Comparison of ENCODE assay signal across 26 mouse cellular contexts in the genomic region with DNA sequence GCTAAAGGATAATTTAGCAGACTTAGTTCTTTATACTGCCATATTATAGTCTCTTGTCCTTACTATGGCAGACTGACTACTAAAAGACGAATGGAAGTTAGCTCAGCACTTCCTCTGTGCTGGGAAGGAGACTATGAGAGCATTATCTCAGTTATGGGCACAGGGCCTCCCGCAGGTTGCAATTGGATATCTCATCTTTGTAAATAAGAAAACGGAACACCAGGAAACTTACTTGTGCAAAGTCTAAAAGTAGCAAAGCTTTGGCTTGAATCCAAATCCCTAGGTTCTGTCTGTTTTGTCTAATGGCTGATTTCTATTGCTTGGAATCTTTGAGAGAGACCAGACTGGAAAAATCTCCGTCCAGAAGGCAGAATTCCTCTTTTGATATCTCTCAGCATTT.
DNase-seq lines count a peak whose midpoint lies in the region; ATAC-seq and TF ChIP-seq lines count a peak whose summit lies in the region.
"Had no signal": no experiment of that assay in that cellular context is flagged by ENCODE, and none has a peak within 500 bp of the region (broad histone marks: within the 10 kb centered on the region; RNA-seq: fewer than 3 reads in every experiment).

No protein-coding gene starts in this region.

- H3K36me3 ChIP-seq in heart, embryonic 12.5 days, result no peaks in the 10 kb centered on the region
- no peaks in the 10 kb centered on the region for H3K36me3 ChIP-seq in heart, embryonic 10.5 days
- no peaks in the 10 kb centered on the region for H3K36me3 ChIP-seq in heart, postnatal 0 days (replicated peaks; ENCODE audit: control insufficient read depth, insufficient read depth, low read length)
- H3K36me3 ChIP-seq in heart, embryonic 11.5 days (ENCODE audit: control insufficient read depth, insufficient read depth, low read length), result no peaks in the 10 kb centered on the region
- H3K36me3 ChIP-seq in lung, embryonic 14.5 days (ENCODE audit: insufficient read depth), result no peaks in the 10 kb centered on the region
- H3K36me3 ChIP-seq: embryonic facial prominence, embryonic 10.5 days; embryonic facial prominence, embryonic 13.5 days; forebrain, embryonic 12.5 days; forebrain, embryonic 15.5 days; hindbrain, embryonic 12.5 days; hindbrain, embryonic 15.5 days had no signal

- ATAC-seq in heart, embryonic 12.5 days (ENCODE audit: insufficient number of reproducible peaks, low FRiP score), result peak; percentile 67; the same call in 1 of the 2 replicates
- ATAC-seq in heart, postnatal 0 days (ENCODE audit: insufficient read depth, low read depth), result no peak
- no peak for ATAC-seq in heart, embryonic 11.5 days (replicated peaks; ENCODE audit: insufficient number of reproducible peaks, low FRiP score, low TSS enrichment)
- no peak for ATAC-seq in lung, embryonic 14.5 days (ENCODE audit: insufficient read depth)
- ATAC-seq: activated CD4-positive, CD25-positive, alpha-beta regulatory T cell, adult 4 months; forebrain, embryonic 15.5 days; intestine, postnatal 0 days had no signal

- no peak overlapping the region for H3K9ac ChIP-seq in heart, embryonic 12.5 days
- H3K9ac ChIP-seq in heart, postnatal 0 days (replicated peaks; ENCODE audit: low read depth, low read length), result no peak overlapping the region
- H3K9ac ChIP-seq in heart, embryonic 11.5 days (ENCODE audit: low read depth, low read length), result no peak overlapping the region
- no peak overlapping the region for H3K9ac ChIP-seq in lung, embryonic 14.5 days
- H3K9ac ChIP-seq: embryonic facial prominence, embryonic 13.5 days; forebrain, embryonic 12.5 days; forebrain, embryonic 15.5 days; hindbrain, embryonic 12.5 days; hindbrain, embryonic 15.5 days had no signal

- TF ChIP-seq EP300 in heart, postnatal 0 days (IDR thresholded peaks at IDR 0.05; ENCODE audit: low read depth), result no peak

- no peak for TF ChIP-seq CTCF in gastrocnemius, adult 2 months (IDR thresholded peaks at IDR 0.05)
- no peak for TF ChIP-seq CTCF in heart, postnatal 0 days (IDR thresholded peaks at IDR 0.05; ENCODE audit: low read depth)
- no peak for TF ChIP-seq CTCF in lung, embryonic 14.5 days (IDR thresholded peaks at IDR 0.05; ENCODE audit: low read depth)

- DNase-seq in gastrocnemius, adult 2 months, result no peak
- no peak for DNase-seq in gastrocnemius, postnatal 4 days (ENCODE audit: low spot score in 2 of 2)
- DNase-seq in heart, embryonic 10.5 days (ENCODE audit: low spot score), result no peak
- peak; percentile 16 for DNase-seq in heart, postnatal 0 days (ENCODE audit: low spot score)
- DNase-seq in lung, embryonic 14.5 days, result peak; percentile 58
- no peak for DNase-seq in lung, postnatal 4 days
- DNase-seq: adrenal gland, adult 8-10 months; adrenal gland, postnatal 25 days; cerebellum, adult 11-12 months; cerebellum, adult 8-10 months; cerebellum, postnatal 10 days; cerebellum, postnatal 36 days; embryo, embryonic 11 days; gastrocnemius, postnatal 10 days; gastrocnemius, postnatal 36 days had no signal

- H3K4me1 ChIP-seq in heart, embryonic 12.5 days (replicated peaks), result peaks cover 14% of the 10 kb centered on the region; the same call in 1 of the 2 replicates
- H3K4me1 ChIP-seq in heart, embryonic 10.5 days, result peaks cover 9% of the 10 kb centered on the region; the same call in 1 of the 2 replicates
- peaks cover 8% of the 10 kb centered on the region; the same call in 1 of the 2 replicates for H3K4me1 ChIP-seq in heart, postnatal 0 days (ENCODE audit: control insufficient read depth, insufficient read depth)
- peaks cover 3% of the 10 kb centered on the region; the same call in 1 of the 2 replicates for H3K4me1 ChIP-seq in heart, embryonic 11.5 days (ENCODE audit: control insufficient read depth, insufficient read depth, low read length)
- H3K4me1 ChIP-seq in lung, embryonic 14.5 days (ENCODE audit: insufficient read depth), result no peaks in the 10 kb centered on the region; the same call in 1 of the 2 replicates
- H3K4me1 ChIP-seq: embryonic facial prominence, embryonic 10.5 days; embryonic facial prominence, embryonic 13.5 days; forebrain, embryonic 12.5 days; hindbrain, embryonic 12.5 days; hindbrain, embryonic 15.5 days had no signal

- H3K27me3 ChIP-seq in heart, embryonic 12.5 days (replicated peaks), result no peaks in the 10 kb centered on the region
- H3K27me3 ChIP-seq in heart, embryonic 10.5 days (ENCODE audit: insufficient read depth, poor library complexity, severe bottlenecking), result no peaks in the 10 kb centered on the region
- no peaks in the 10 kb centered on the region for H3K27me3 ChIP-seq in heart, postnatal 0 days (ENCODE audit: control insufficient read depth, insufficient read depth, low read length)
- H3K27me3 ChIP-seq in heart, embryonic 11.5 days (ENCODE audit: control insufficient read depth, insufficient read depth, low read length), result no peaks in the 10 kb centered on the region
- no peaks in the 10 kb centered on the region for H3K27me3 ChIP-seq in lung, embryonic 14.5 days (ENCODE audit: insufficient read depth, low read length)
- H3K27me3 ChIP-seq: embryonic facial prominence, embryonic 13.5 days; forebrain, embryonic 12.5 days; forebrain, embryonic 15.5 days; hindbrain, embryonic 12.5 days; hindbrain, embryonic 15.5 days had no signal

- no peaks in the 10 kb centered on the region for H3K9me3 ChIP-seq in heart, embryonic 12.5 days (replicated peaks)
- H3K9me3 ChIP-seq in heart, embryonic 10.5 days, result no peaks in the 10 kb centered on the region
- no peaks in the 10 kb centered on the region for H3K9me3 ChIP-seq in heart, postnatal 0 days (replicated peaks; ENCODE audit: control insufficient read depth, low read length)
- H3K9me3 ChIP-seq in heart, embryonic 11.5 days (replicated peaks; ENCODE audit: control insufficient read depth, low read length), result no peaks in the 10 kb centered on the region
- H3K9me3 ChIP-seq in lung, embryonic 14.5 days (ENCODE audit: low read depth, low read length), result no peaks in the 10 kb centered on the region
- H3K9me3 ChIP-seq: embryonic facial prominence, embryonic 10.5 days; embryonic facial prominence, embryonic 13.5 days; forebrain, embryonic 12.5 days; forebrain, embryonic 15.5 days; hindbrain, embryonic 12.5 days; hindbrain, embryonic 15.5 days had no signal

- peak overlapping the region; percentile 85 for H3K27ac ChIP-seq in gastrocnemius, adult 2 months
- peak overlapping the region; percentile 25; the same call in 1 of the 2 replicates for H3K27ac ChIP-seq in heart, embryonic 12.5 days (ENCODE audit: poor library complexity, severe bottlenecking)
- no peak overlapping the region for H3K27ac ChIP-seq in heart, embryonic 10.5 days
- no peak overlapping the region for H3K27ac ChIP-seq in heart, postnatal 0 days (ENCODE audit: low read depth)
- H3K27ac ChIP-seq in heart, embryonic 11.5 days (ENCODE audit: low read depth, low read length), result no peak overlapping the region
- no peak overlapping the region for H3K27ac ChIP-seq in lung, embryonic 14.5 days (ENCODE audit: low read depth)
- H3K27ac ChIP-seq: embryonic facial prominence, embryonic 10.5 days; embryonic facial prominence, embryonic 13.5 days; forebrain, embryonic 12.5 days; forebrain, embryonic 15.5 days; hindbrain, embryonic 12.5 days; hindbrain, embryonic 15.5 days had no signal

- no peak overlapping the region for H3K4me2 ChIP-seq in heart, embryonic 12.5 days
- H3K4me2 ChIP-seq in heart, postnatal 0 days (ENCODE audit: low read depth, low read length), result no peak overlapping the region
- no peak overlapping the region for H3K4me2 ChIP-seq in heart, embryonic 11.5 days
- H3K4me2 ChIP-seq in lung, embryonic 14.5 days, result no peak overlapping the region
- H3K4me2 ChIP-seq: embryonic facial prominence, embryonic 13.5 days; forebrain, embryonic 12.5 days; forebrain, embryonic 15.5 days; hindbrain, embryonic 12.5 days; hindbrain, embryonic 15.5 days had no signal

- intact Hi-C loops in gastrocnemius, adult 2 months (cut with DNase I), result no loop called here

- 36% methylated on average over 4 of the region's 4 CpGs for WGBS in heart, embryonic 12.5 days
- 61% methylated on average over 4 of the region's 4 CpGs for WGBS in heart, embryonic 10.5 days
- 40% methylated on average over 4 of the region's 4 CpGs for whole genome bisulfite sequencing in heart, postnatal 0 days
- 46% methylated on average over 4 of the region's 4 CpGs for WGBS in heart, embryonic 11.5 days (ENCODE audit: insufficient replicate concordance)
- 41% methylated on average over 4 of the region's 4 CpGs for WGBS in lung, embryonic 14.5 days

- no peak overlapping the region for H3K4me3 ChIP-seq in gastrocnemius, adult 2 months
- no peak overlapping the region for H3K4me3 ChIP-seq in heart, embryonic 12.5 days
- H3K4me3 ChIP-seq in heart, embryonic 10.5 days, result no peak overlapping the region
- H3K4me3 ChIP-seq in heart, postnatal 0 days (ENCODE audit: low read depth, low read length), result no peak overlapping the region
- no peak overlapping the region for H3K4me3 ChIP-seq in heart, embryonic 11.5 days (ENCODE audit: low read depth, low read length)
- no peak overlapping the region for H3K4me3 ChIP-seq in lung, embryonic 14.5 days (ENCODE audit: low read depth, low read length)
- H3K4me3 ChIP-seq: embryonic facial prominence, embryonic 10.5 days; embryonic facial prominence, embryonic 13.5 days; erythroblast, embryonic 14.5 days; forebrain, embryonic 12.5 days; forebrain, embryonic 15.5 days; hindbrain, embryonic 12.5 days; hindbrain, embryonic 15.5 days had no signal

Comparison
In these comparisons a context has a peak if more than half of its experiments do, and no peak if none do; other contexts are left out.
1. DNase-seq: peak in heart, postnatal 0 days (single experiment) and lung, embryonic 14.5 days (single experiment); none in gastrocnemius, adult 2 months (single experiment), gastrocnemius, postnatal 4 days (0 of 2), heart, embryonic 10.5 days (single experiment) and lung, postnatal 4 days (0 of 2).
2. H3K27ac ChIP-seq: peak in gastrocnemius, adult 2 months (single experiment) and heart, embryonic 12.5 days (single experiment); none in heart, embryonic 10.5 days (single experiment), heart, postnatal 0 days (single experiment), heart, embryonic 11.5 days (single experiment) and lung, embryonic 14.5 days (single experiment).